Mouse (Mus musculus) megakaryocyte-erythroid progenitor cell, adult 5 weeks (primary cell): ENCODE measurements around the gene Clk2. TPM values are rescaled to one million over a fixed set of nuclear protein-coding genes. Genes with fewer than 3 reads are reported as not detected.

ENCODE experiments used
- polyA plus RNA-seq: library from polyadenylated mRNA; stranded (reverse); fragments of >175 nt; gene quantifications from 2 replicates; pipeline ENCODE4 v1.2.3, GENCODE M21; 2012

Clk2 gene
- 49.2 and 71.4 TPM in 2 replicates for polyA plus RNA-seq

GRCm38 (mm10) chr3:89164506-89165267 lies at the start of gene Clk2:
Gene Clk2, plus strand, starts transcription at chr3:89164795.

GRCm38 (mm10) chr3:89135958-89136357 lies 28.6 kb upstream of the Clk2 start, which contains the start of gene Pklr:
Gene Pklr, plus strand, starts transcription at chr3:89136142.

GRCm38 (mm10) chr3:89159616-89160344 lies 4.8 kb upstream of the Clk2 start, which contains the start of gene Hcn3:
Gene Hcn3, minus strand, starts transcription at chr3:89160196.

DNA sequence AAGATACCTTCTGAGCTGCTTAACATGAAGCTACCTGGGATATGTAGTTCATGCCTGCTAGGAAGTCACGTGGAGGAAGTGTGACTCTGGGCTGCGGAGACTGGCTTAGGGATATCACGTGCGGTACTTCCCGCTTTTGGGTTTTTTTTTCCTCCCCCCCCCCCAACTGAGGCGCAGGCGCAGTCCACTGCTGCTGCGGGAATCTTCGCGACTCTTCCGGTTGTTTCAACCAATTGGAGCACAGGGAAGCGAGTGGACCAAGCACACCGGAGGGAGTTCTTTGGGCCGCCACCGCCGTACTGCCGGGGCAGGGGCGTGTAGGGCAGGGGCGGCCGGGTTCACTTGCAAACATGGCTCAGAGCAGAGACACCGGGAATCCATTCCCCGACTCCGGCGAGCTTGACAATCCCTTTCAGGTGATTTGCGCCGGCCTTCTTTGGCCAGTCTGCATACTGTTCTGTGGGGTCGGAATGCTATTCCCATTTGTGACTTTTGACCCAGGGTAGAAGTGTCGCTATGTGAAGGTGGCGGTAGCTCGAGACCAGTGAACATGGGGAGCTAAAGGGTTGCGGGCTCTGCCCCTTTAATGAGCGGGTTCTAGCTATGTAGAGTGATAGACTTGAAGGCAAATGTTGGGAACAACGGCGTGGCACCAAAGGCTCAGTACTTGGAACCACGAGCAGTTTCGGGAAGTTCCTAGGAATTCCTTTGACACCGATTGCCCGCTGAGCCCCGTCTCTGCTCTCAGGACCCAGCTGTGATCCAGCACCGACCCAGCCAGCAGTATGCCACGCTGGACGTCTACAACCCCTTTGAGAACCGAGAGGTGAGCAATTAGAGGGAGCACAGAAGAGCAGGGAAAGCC lies 12.9 kb downstream of the Clk2 start, which contains the start of gene Scamp3:
Gene Scamp3, plus strand, starts transcription at position 232 of the 865 bp plus-strand sequence.

GRCm38 (mm10) chr3:89183058-89183958 lies 18.7 kb downstream of the Clk2 start, which contains the start of gene Fam189b:
Gene Fam189b, plus strand, starts transcription at chr3:89183143.

DNA sequence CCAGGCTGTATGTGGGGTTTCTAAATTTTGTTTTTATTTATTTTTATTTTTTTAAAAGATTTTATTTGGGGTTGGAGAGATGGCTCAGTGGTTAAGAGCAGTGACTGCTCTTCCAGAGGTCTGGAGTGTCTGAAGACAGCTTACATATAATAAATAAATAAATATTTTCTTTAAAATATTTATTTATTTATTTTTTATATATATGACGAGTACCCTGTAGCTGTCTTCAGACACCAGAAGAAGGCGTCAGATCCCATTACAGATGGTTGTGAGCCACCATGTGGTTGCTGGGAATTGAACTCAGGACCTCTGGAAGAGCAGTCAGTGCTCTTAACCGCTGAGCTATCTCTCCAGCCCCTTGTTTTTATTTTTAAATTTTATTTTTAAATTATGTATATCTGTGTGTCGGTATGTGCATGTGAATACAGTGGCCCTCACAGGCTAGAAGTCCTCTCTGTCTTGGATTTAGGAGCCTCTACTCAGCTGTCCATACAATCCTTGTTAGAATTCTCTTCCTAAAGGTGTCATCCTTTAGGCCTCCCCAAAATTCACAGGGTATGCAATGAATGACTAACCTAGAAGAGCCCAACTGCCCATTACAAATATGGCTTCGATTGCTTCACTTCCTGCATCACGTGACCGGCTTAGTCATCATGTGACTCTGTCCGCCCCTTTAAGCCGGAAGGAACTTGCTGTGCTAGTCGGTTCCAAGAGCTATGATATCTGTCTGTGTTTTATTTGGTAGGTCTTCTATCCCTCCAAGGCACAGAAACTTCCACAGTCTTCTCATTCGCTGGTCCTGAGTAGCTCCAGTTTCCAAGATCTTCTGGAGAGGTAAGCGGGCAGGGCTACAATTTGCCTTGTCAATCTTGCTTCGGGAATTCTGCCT lies 37.9 kb downstream of the Clk2 start, which contains the start of gene Gba:
Gene Gba, plus strand, starts transcription at position 676 of the 889 bp plus-strand sequence.

DNA sequence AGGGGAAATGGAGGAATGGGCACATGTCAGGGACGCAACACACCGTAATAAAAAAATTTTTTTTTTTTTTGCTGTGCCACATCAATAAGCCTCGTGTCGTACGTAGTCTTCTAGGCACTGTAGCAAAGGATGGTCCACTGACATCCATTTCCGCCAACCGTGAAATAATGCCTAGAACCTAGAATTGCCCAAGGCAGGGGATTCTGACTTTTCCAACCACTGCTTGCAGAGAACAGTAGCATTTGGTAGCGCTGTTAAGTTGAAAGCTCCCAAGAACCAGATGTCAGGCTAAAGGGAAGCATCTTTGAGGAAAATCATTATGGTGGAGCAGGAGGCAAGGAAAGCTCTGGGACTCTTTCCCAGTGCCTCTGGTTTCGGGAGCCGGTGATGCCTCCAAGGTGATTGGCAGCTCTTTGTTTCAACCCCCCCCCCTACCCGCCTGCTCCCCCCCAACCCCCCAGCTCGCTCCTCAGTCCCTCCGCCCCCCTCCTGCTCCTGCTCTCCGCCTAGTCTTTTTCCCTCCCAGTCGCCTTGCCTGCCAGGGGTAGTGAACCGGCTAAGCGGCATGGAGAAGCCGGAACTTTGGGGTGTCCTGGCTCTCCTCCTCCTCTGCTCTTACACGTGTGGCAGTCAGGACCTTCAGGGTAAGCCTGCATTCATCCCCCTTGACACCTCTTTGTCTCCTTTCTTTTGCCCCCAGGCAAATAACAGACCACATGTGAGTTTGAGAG lies 50.3 kb downstream of the Clk2 start, which contains the start of gene Thbs3:
Gene Thbs3, plus strand, starts transcription at position 500 of the 731 bp plus-strand sequence.

Other genes starting within 250 kb of the Clk2 start
- 2.6 and 4.8 TPM in 2 replicates for gene Ash1l, start 214.2 kb upstream of the Clk2 start, polyA plus RNA-seq
- 102 and 118 TPM in 2 replicates for gene Dap3, start 213.6 kb upstream of the Clk2 start, polyA plus RNA-seq
- 33.6 and 37.2 TPM in 2 replicates for gene Rusc1, start 71.5 kb upstream of the Clk2 start, polyA plus RNA-seq
- gene Gm43738, start 63.7 kb upstream of the Clk2 start, polyA plus RNA-seq, result 1.0 and 1.1 TPM in 2 replicates
- gene Fdps, start 62.8 kb upstream of the Clk2 start, polyA plus RNA-seq, result 5.8 and 10.1 TPM in 2 replicates
- gene Pklr, start 28.7 kb upstream of the Clk2 start, polyA plus RNA-seq, result 27.8 and 36.5 TPM in 2 replicates
- 1.8 and 2.5 TPM in 2 replicates for gene Hcn3, start 4.6 kb upstream of the Clk2 start, polyA plus RNA-seq
- gene Scamp3, start 12.7 kb downstream of the Clk2 start, polyA plus RNA-seq, result 366 and 382 TPM in 2 replicates
- gene Fam189b, start 18.3 kb downstream of the Clk2 start, polyA plus RNA-seq, result 253 and 287 TPM in 2 replicates
- 9.8 and 12.3 TPM in 2 replicates for gene Gba, start 38.1 kb downstream of the Clk2 start, polyA plus RNA-seq
- gene Thbs3, start 50.4 kb downstream of the Clk2 start, polyA plus RNA-seq, result 0.61 and 2.0 TPM in 2 replicates
- gene Mtx1, start 62.3 kb downstream of the Clk2 start, polyA plus RNA-seq, result 318 and 336 TPM in 2 replicates
- gene Muc1, start 64.3 kb downstream of the Clk2 start, polyA plus RNA-seq, result 0.56 and 0.64 TPM in 2 replicates
- gene Krtcap2, start 81.2 kb downstream of the Clk2 start, polyA plus RNA-seq, result 235 and 304 TPM in 2 replicates
- gene Trim46, start 81.5 kb downstream of the Clk2 start, polyA plus RNA-seq, result 9.2 and 11.3 TPM in 2 replicates
- 448 and 506 TPM in 2 replicates for gene Dpm3, start 94.6 kb downstream of the Clk2 start, polyA plus RNA-seq
- 12.7 and 16.4 TPM in 2 replicates for gene Slc50a1, start 105.8 kb downstream of the Clk2 start, polyA plus RNA-seq
- gene Efna1, start 116.3 kb downstream of the Clk2 start, polyA plus RNA-seq, result not detected in 2 replicates
- 0.83 and 0.91 TPM in 2 replicates for gene Efna3, start 158.2 kb downstream of the Clk2 start, polyA plus RNA-seq
- 3.1 and 4.1 TPM in 2 replicates for gene Efna4, start 173.2 kb downstream of the Clk2 start, polyA plus RNA-seq
- gene Adam15, start 185.2 kb downstream of the Clk2 start, polyA plus RNA-seq, result 195 and 256 TPM in 2 replicates
- not detected in 2 replicates for gene Dcst2, start 197.2 kb downstream of the Clk2 start, polyA plus RNA-seq
- gene Dcst1, start 200.5 kb downstream of the Clk2 start, polyA plus RNA-seq, result not detected in 2 replicates
- gene Zbtb7b, start 230.0 kb downstream of the Clk2 start, polyA plus RNA-seq, result 42.9 and 63.7 TPM in 2 replicates
- 0.05 and 0.10 TPM in 2 replicates for gene Lenep, start 238.0 kb downstream of the Clk2 start, polyA plus RNA-seq
- gene Flad1, start 247.1 kb downstream of the Clk2 start, polyA plus RNA-seq, result 17.5 and 17.9 TPM in 2 replicates